Mouse (Mus musculus) right cerebral cortex, postnatal 4 days (tissue): ENCODE measurements around the gene A630001G21Rik.
"Not testable (repeated sequence)": the region's sequence is repeated elsewhere in the genome, so short reads cannot be mapped to it uniquely, and the experiment has no call there.

Experiments used
- DNase-seq: peaks from one replicate; pipeline ENCODE4 v3.0.0-alpha.2; 2022

The A630001G21Rik gene

DNA sequence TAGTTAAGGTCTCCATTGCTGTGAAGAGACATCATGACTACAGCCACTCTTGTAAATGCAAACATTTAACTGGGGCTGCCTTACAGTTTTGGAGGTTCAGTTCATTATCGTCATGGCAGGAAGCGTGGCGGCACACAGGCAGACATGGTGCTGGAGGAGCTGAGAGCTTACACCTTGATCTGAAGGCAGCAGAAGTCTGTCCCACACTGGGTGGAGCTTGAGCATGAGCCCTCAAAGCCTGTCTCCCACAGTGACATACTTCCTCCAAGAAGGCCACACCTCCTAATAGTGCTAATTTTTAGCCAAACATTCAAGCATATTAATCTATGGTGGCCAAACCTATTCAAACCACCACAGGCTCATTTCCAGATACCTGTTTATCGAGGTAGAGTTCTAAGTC, at the start of gene A630001G21Rik:
TSS of gene A630001G21Rik (minus strand) at position 208 of the 400 bp plus-strand sequence.
- DNase-seq = no peak

DNA sequence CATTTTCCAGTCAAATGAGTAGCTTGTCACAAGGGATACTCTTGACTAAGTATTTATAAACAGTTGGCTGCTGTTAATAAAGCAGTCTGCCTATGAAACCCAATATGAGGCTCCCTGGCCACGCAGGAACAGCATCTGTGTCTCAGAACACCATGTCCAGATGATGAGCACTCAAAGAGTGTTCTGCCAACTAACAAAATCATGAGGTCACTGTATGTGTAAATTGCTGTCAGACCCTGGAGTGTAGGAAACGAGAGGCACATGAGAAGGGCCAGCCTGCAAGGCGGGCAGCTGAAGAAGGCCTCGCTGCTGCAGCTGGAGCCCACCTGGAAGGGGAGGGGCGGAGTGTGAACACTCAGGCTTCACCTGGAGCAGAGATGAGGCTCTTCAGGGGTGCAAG, 48.7 kb upstream of the A630001G21Rik start:
- no peak for DNase-seq

DNA sequence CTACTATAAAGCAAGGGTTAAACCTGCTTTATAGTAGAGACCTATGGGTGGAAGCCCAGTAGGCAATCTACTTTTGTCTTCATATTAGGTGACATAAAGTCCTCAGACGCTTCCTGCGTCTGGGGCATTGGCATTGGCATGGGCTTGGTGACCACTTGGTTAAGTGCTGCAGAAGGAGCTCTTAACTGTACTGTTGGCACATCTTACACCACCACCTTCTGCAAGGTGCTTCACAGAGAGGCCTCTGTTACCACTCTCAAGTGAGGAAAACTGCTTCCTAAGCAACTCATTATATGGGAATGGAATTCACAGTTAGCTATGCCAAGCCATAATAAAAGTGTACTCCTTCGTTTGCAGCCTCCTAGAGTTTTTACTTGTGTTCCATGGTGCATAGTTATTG, 46.5 kb upstream of the A630001G21Rik start:
- DNase-seq = no peak

DNA sequence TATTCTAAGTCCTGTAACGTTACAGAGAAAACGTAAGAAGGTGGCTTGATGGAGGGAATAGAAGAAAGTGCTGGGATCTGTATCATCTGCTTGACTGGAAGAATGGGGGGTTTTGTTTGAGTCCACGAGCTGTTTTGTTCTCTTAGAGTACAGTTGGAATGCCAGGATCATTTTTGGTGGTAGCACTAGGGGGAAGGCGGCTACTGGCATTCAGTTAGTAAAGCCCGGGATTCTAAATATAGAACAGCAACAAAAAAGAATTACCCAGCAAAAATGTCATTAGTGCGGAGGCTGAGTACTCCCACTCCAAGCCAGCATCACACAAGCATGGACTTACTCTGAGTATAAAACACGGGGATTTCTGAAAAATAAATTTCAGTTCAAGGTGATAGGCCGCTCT, 43.8 kb upstream of the A630001G21Rik start:
- no peak for DNase-seq

DNA sequence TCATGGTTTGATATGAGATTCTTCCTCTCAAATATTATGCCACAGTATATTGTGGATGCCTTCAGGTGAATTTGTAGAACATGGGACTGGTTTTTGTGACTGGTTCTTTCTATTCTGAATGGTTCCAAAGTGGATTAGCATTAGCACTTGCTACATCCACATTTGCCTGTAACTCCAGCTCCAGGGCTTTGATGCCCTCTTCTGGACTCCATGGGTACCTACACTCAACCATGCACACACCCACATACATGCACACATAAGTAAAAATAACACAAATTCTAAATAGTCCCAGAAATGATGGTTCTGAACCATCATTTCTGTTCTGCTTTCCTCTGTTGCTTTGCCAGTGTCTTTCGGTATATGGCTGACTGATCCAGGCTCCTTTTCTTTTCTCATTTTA, 41.3 kb upstream of the A630001G21Rik start:
- DNase-seq = no peak

DNA sequence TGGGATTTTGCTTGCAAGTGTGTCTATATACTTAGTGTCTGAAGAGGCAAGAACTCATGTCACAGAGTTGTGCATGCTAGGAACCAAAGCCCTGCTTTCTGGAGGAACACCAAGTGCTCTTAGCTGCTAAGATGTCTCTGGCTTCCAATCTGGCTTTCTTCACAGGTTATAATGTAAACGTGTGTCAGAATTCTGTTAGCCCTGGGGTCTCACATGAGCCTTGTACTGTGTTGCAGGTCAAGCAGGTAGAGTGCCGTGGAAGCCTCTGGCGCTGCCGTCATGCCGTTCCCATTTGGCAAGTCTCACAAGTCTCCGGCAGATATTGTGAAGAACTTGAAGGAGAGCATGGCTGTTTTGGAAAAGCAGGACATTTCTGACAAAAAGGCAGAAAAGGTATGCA, 39.7 kb upstream of the A630001G21Rik start:
- no peak for DNase-seq

DNA sequence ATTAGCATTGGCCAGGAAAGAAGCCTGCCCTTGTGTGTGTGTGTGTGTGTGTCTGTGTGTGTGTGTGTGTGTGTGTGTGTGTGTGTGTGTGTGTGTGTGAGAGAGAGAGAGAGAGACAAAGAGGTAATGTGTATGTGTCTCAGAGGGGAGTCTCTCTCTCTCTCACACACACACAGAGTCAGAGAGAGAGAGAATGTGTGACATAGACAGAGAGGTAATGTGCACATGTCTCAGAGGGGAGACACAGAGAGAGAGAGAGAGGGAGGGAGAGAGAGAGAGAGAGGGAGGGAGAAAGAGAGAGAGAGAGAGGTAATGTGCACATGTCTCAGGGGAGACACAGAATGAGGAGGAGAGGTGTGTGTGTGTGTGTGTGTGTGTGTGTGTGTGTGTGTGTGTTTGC, 35.8 kb upstream of the A630001G21Rik start:
- not testable (repeated sequence) for DNase-seq

DNA sequence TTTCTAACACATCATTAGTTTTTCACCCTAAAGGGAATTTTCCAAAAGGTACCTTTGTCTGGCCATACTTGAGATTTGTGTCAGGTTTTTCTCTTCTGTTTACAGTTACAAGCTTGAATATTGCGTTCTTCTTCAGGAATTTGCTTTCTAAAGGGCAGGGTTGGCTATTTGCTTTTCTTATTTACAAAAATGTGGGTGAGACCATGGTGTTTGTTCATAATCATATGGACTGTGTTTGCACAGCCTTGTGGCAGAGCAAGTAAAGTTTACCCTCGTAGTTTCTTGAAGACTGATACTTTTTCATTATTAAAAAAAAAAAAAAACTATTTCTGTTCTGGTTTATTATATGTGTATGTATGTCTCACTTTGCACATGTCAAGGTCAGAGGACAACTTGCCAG, 32.3 kb upstream of the A630001G21Rik start:
- no peak for DNase-seq

DNA sequence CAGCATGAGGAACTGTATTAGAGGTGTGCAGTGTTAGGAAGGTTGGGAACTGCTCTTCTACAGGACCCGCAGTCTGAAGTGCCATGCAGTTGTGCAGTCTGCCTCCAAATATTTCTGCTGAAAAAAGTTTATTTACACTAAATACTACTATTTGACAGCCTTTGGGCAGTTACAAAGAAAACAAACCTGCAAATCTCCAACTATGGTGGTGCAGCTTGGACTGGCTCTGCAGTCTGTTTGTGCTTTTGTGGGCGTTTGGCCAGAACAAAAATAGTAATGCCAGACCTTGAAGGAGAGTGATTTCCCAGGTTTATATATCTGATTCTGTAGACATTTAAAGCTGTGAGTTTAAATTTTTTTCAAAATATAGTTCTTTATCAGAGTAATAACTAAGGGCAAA, 31.9 kb upstream of the A630001G21Rik start:
- no peak for DNase-seq

DNA sequence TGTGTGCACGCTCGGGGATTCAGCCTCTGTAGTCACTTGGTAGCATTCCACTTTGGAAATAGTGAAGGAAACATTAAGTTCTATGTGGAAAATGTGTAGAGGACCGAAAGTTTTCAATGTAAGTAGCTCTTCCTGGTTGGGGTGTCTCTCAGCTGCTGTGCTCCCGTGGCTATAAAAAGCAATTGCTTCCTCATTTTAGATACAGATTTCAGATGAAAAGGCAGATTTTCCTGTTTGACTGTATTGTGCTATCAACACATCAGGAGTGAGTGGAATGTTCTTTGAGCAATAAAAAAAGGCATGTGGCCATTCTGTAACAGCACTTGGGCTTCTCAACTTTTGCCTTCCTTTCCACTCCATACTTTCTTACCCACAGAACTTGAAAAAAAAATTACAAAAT, 30.8 kb upstream of the A630001G21Rik start:
- DNase-seq = no peak

DNA sequence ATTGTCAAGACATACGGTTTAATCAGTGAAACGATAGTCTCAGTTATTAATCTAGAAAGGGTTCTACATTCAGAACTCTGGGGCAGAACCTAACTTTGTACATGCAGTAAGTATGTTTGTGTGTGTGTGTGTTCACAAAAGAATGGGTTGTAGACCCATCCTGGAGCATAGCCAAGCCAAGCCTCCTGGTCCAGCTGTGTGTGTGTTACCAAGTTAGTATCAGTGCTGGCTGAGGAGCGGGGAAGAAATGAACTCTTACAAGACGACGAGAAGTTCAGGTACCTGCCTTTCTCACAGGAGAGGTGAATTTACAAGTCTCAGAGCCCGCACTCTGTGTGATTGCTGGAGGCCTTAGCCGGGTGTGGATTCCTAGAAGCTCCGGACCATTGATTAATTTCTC, 26.1 kb upstream of the A630001G21Rik start:
- DNase-seq = no peak

DNA sequence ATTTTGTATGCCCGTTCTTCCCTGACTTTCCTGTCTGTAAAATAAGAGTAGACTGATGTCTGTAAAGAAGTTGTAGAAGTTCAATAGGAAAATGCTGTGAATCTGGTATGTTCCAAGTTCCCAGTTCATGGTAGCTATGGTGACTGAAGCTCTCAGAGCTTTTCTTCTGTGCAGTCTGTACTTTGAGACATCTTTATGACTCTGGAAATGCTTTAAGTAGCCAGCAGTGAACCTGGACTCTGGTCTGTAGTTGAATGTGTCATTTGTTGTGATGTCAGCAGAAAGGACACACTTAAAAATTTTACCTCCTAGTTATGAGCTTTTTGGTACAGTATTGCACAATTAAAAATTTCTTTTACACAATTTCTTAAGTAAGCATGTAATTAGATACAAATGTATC, 24.1 kb upstream of the A630001G21Rik start:
- DNase-seq = no peak

DNA sequence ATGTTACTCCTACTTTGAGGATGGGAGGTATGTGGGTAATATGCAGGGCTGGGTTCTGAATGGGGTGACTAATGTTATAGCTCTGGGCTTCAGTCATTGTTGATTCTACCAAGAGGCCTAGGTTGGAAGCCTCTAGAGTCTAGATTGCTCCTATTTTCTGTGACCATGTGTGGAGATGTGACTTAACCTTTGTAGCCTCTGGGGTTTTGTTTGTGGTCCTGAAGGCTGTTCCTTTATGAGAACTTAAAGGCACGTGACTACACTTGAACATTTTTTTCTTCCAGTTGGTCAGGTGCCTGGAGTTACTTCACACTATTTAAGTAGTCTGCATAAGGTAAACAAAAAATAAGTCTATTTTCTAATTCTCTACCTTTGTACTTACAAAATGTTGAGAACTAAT, 21.3 kb upstream of the A630001G21Rik start:
- no peak for DNase-seq

DNA sequence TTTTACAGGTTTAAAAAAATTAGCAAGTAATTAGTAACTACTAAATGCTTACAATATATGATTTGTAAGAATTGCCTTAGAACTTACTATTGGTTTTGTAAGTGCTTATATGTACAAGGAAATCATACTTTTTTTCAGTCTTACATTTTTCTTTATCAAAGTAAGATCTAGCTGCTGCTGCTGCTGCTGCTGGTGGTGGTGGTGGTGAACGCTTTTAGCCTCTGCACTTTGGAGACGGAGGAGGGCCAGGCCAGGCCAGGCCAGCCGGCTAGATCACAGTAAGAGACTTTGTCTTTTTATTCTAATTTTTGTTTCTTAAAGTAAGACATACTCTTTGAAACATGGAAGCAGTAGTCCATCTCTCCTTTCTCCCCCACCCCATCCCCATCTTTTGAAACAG, 16.8 kb upstream of the A630001G21Rik start:
- no peak for DNase-seq

DNA sequence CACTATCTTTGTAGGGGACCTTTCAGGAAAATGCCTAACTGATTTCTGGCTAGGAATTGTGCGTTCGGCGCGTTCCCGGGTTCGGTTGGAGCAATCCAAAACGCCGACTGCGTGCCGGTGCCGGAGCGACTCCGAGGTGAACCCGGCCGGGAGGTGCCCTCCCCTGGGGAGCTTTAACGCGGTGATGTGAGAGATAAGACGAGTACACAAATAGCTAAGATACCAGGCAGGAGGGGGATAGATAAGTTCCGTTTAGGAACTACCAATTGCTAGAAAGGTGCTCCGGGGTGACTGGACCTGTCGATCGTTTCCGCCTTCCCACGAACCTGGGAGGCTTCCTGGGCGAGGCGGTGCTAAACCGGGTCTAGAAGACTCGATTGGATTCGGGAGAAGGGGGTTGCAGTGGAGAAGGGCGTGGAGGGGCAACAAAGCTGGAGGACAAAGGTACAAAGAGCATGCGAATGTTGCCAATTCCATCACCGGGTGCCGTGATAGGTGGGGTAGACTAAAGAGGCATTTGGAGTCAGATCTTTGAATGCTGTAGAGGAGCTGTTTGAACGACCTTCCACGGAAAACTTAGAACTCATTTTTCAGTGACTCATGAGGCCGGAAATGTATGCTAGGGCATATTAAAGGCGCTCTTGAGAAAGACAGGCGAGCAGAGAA, 15.8 kb upstream of the A630001G21Rik start:
- peak; percentile 35 for DNase-seq

DNA sequence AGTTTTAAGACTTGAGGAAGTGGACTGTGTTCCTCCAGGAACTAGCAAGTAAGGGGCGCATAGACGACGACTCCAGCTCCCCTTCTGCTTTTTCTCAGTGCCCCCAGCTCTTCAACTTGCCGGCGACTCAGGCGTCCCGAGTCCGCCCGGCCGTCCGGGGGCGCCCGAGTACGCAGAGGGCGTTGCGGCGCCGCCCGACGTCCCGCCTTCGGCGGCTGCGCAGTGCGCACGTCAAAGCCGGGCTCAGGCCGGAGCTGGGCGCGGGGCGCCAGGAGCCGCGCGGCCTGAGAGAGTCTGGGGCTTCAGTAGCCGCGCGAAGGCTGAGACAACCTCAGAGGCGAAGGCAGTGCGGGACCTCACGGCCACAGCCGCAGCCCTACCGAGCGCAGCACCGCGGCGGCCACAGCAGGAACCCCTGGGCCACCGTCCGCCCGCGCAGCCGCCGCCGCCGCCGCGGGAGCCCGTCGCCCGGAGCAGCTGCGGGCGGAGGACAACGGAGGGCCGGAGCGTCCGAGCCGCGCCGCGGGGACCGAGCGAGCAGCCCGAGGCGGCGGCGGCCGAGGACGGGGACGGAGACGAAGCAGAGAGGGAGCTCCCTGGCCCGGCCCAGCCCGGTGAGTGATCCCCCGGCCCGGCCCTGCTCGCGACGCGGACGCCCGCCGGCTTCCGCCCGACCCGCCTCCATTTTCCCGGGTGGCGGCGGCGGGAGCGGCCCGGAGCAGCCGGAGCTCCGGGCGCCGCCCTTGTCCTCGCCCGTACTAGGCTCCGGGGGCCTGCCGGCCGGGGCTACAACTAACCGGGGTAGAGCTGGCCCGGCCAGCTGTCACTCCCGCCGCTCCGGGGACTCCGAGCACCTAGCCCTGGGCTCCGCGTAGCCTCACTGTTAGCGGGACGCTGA, 15.0 kb upstream of the A630001G21Rik start, which contains the start of gene Cab39:
TSS of gene Cab39 (plus strand) at position 234 of the 898 bp plus-strand sequence.
- peak; percentile 90 for DNase-seq

DNA sequence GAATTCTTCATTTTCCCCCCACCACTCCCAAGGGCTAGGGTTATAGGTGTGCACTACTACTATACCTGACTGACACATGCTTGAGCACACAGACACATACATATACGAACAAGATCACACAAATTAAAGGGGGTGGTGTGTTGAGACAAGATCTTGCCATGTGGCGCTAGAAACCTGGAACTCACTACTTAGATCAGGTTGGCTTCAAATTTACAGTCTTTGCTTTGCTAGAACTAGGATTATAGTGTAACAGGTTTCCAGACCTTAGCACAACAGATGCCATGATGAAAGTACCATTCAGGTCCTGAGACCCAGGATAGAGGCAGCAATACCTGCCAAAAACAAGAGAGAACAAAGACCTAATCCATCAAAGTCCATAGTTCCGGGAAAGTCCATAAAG, 13.0 kb upstream of the A630001G21Rik start:
- no peak for DNase-seq

DNA sequence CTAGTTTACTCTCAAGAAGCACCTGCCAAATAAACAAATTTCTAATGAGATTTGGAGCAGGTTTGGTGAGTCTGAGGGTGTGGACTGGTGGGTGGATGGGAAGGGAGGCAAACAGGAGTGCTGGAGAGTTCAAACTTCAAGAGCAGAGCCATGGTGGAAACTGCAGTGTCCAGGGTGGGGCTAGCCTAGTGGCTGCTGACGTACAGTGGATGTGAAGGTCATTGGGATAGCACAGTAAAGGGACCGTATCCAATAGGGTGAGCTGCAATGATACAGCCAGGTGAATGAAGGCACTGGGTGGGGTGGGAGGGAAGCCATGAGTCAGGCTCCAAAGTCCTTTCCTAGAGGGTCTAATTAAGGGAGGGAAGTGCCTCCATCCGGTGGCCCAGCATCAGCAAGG, 12.1 kb upstream of the A630001G21Rik start:
- DNase-seq = no peak

DNA sequence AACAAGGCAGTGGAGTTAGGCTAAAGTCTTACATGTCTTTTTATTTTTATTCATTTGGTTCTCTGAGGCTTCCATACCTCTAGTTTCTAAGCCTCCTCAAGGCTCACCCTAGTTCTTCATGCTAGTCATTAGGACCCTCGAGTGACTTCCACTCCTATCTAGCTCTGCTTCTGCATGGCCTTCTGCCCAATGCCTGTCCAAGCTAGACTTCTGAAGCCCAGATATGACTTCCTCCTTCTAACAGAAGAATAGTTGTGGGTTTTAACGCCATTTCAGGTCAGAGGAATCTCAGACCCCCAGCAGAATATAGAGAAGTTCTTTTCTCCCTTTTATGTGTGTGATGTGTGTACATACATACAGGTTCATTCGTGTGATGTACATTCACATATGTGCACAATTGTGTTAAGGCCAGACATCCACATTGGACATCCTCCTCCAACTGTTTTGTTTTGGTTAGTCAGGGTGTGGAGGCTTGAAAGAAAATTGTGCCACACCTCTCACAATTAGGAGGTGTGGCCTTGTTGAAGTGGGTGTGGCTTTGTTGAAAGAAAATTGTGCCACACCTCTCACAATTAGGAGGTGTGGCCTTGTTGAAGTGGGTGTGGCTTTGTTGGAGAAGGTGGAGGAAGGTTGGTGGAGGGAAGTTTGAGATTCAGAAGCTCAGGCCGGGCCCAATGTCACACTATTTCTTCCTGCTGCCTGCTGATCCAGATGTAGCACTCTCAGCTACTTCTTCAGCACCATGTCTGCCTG, 1.2 kb upstream of the A630001G21Rik start:
- DNase-seq = no peak

DNA sequence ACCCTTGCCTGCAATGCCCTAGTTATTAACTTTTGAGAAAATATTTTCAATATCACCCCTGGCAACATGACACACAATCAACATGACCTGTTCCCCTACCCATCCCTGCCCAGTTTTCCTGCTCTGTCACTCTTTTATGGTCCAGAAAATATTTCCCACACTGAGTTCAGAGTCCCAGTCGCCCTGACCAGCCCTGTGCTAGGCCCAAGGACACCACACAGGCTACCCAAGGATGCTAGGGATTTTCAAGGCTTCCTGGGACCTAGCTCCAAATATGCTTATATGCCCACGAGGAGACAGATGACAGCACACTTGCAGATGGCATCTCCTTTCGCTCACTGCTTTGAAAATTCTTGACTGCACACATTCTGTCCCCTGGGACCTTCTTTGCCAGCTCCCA, 569 bp upstream of the A630001G21Rik start:
- DNase-seq = no peak

DNA sequence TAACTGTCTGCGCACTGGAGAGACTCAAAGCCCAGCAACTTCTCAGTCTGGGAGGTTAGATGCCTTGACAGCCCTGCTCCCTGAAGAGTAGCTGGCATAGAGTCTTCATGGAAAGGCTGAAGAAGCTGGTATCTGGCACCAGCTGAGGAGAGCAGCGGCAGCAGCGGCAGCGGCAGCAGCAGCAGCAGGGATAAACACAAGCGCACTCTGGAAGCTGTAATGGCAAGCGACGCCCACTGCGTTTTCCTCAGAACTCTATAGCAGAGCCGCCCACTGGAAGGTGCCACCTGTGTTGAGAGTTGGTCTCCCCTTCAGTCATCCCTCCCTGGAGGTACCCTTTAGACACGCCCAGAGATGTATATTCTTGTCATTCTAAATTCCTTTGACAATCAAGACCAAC, 2.3 kb downstream of the A630001G21Rik start:
- no peak for DNase-seq

DNA sequence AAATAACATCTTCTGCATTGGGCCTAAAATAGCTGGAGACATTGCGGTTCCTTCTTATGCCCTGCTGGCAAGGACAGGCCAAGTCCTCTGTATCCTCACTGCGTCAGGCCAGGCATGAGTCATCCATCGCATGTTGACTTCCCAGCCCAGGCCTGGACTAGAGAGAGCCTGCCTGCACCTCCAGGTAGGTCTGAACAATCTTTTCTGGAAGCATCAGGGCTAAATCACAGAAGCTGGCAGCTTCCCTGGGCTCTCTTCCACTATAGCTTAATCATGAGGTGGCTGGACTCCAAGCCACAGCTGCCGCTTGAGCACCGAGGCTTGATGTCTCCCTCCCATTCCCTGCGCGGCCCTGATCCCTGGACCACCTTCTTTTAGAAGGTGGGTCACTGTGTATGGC, 3.3 kb downstream of the A630001G21Rik start:
- no peak for DNase-seq

DNA sequence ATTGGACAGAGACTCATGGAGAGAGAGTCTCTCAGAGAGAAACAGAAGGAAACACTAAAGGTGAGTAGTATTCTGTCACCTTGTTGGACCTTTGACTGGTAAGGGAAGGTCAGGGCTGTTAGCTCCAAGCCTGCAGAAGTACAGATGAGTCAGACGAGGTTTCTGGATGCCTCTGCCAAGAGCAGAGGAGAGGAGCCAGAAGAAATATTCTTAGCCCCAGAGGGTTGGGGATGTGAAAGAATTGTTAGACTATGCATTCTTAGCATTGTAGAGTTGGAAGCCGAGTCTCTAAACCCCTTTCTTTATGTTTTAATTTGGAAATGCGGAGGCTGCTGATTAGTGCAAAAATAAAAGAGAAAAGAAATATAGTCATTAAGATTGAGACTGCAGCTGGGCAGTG, 6.5 kb downstream of the A630001G21Rik start:
- no peak for DNase-seq

DNA sequence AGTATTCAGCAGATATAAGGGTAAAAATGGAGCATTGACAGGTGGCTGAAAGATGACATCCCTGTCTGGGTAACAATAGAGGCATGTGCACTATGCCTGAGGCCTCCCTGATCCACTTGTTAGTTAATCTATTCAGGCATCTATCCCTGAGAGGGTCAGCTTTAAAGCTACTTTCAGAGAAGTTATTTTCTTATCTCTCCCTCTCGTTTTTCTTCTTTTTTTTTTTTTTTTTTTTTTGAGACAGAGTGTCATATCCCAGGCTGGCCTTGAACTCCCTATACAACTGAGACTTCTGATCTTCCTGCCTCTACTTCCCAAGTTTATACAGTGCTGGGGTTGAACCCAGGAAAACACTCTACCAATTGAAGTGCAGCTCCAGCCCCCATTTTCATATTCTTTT, 10.7 kb downstream of the A630001G21Rik start:
- DNase-seq = no peak
